Mouse (Mus musculus): ENCODE results near the gene Macrod2. TPM values are rescaled to one million over a fixed set of nuclear protein-coding genes. Genes with fewer than 3 reads are reported as not detected.
A peak's percentile ranks its signal among the peaks of the same experiment; 100 is the strongest.

Macrod2 gene
- total and polyA plus RNA-seq, 2 experiments from 2014 or later = 37.3 to 67.2 TPM

DNA sequence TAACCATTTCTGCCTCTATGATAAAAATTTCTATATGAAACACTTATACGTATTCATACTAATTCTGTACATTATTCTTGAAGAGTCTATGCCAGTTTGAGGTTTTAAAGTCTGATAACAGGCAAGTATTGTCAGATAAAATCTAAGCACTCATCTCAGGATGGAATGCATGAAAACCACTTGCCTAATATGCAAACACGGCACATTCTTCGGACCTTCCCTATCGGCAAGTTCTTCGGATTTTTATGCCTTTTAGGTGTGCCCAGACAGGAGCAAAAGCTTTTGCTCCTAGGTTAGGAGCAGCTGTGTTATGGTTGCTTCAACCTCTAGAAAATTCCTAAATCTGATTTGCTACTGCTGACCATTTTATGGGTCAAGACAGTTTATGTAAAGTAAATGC lies 433.8 kb downstream of the Macrod2 start:
- 92% methylated on average over 5 of the region's 5 CpGs for WGBS
- Histone ChIP-seq H3K9ac (replicated peaks; ENCODE audit: low read length, poor library complexity, severe bottlenecking) (no peak overlapping the region), H3K36me3 (ENCODE audit: insufficient read depth, low read length) (no peaks in the 10 kb centered on the region), H3K27ac (ENCODE audit: low read depth, low read length) (no peak overlapping the region), H3K4me1 (ENCODE audit: insufficient read depth, low read length) (no peaks in the 10 kb centered on the region), H3K9me3 (ENCODE audit: low read length) (no peaks in the 10 kb centered on the region), H3K27me3 (ENCODE audit: insufficient read depth, low read length) (no peaks in the 10 kb centered on the region), H3K4me2 (ENCODE audit: low read depth, low read length, poor library complexity, severe bottlenecking) (no peak overlapping the region), H3K4me3 (ENCODE audit: low read depth, low read length) (no peak overlapping the region)
- DNase-seq (ENCODE audit: low spot score) = no peak
- ATAC-seq (ENCODE audit: low FRiP score) = no peak
- no peak for TF ChIP-seq CTCF (IDR thresholded peaks at IDR 0.05)

DNA sequence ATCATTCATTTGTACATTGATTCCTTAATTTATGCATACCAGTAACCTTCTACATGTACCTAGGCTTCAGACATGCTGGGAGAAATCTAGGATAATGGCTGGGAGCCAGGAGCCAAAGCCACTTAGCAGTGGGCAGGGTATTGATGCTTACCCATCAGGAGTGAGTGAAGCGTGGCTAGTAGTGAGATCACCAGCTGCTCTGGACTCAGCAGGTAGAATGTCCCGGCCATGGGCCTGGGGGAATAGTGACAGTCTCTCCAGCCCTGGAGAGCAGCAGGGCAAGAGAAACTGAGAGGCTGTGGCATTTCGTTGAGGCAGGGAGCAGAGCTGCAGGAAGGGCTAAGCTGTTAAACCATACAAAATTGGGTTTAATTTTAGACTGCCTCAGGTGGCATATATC lies 435.0 kb downstream of the Macrod2 start:
- Histone ChIP-seq H3K9me3 (ENCODE audit: low read length) (no peaks in the 10 kb centered on the region), H3K4me1 (ENCODE audit: insufficient read depth, low read length) (no peaks in the 10 kb centered on the region), H3K4me2 (ENCODE audit: low read depth, low read length, poor library complexity, severe bottlenecking) (no peak overlapping the region), H3K27me3 (ENCODE audit: insufficient read depth, low read length) (no peaks in the 10 kb centered on the region), H3K4me3 (ENCODE audit: low read depth, low read length) (no peak overlapping the region), H3K27ac (ENCODE audit: low read depth, low read length) (no peak overlapping the region), H3K9ac (replicated peaks; ENCODE audit: low read length, poor library complexity, severe bottlenecking) (no peak overlapping the region), H3K36me3 (ENCODE audit: insufficient read depth, low read length) (no peaks in the 10 kb centered on the region)
- no peak for DNase-seq (ENCODE audit: low spot score)
- no peak for ATAC-seq (ENCODE audit: low FRiP score)
- no peak for TF ChIP-seq CTCF (IDR thresholded peaks at IDR 0.05)
- 54% methylated on average over 3 of the region's 3 CpGs for WGBS

DNA sequence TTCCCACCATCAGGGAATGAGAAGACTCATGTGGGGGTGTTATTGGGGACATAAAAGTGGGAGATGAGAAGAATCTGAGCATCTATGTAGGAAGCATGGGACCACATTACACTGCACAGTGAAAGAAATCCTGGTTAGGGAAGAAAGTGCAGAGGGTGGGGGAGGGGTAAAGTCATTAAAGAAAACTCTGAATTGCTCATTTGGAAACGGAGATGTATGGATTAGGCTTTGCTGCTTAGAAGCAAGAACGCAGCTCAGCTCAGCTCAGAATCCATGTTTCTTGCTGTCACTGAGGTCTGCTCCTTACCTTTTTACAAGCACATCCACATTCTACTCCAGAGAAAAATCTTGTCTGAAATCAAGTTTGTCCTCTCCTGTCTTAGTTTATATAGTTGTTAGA lies 444.3 kb downstream of the Macrod2 start:
- TF ChIP-seq CTCF (IDR thresholded peaks at IDR 0.05) = no peak
- H3K9ac ChIP-seq (replicated peaks; ENCODE audit: low read length, poor library complexity, severe bottlenecking) = no peak overlapping the region
- no peaks in the 10 kb centered on the region for H3K9me3 ChIP-seq (ENCODE audit: low read length)
- WGBS = 13% methylated on average over 2 of the region's 2 CpGs
- no peak overlapping the region for H3K4me3 ChIP-seq (ENCODE audit: low read depth, low read length)
- H3K27ac ChIP-seq (ENCODE audit: low read depth, low read length) = no peak overlapping the region
- H3K4me2 ChIP-seq (ENCODE audit: low read depth, low read length, poor library complexity, severe bottlenecking) = no peak overlapping the region
- ATAC-seq (ENCODE audit: low FRiP score) (no peak), DNase-seq (ENCODE audit: low spot score) (no peak)
- H3K4me1 ChIP-seq (ENCODE audit: insufficient read depth, low read length) = no peaks in the 10 kb centered on the region
- no peaks in the 10 kb centered on the region for H3K27me3 ChIP-seq (ENCODE audit: insufficient read depth, low read length)
- no peaks in the 10 kb centered on the region for H3K36me3 ChIP-seq (ENCODE audit: insufficient read depth, low read length)

DNA sequence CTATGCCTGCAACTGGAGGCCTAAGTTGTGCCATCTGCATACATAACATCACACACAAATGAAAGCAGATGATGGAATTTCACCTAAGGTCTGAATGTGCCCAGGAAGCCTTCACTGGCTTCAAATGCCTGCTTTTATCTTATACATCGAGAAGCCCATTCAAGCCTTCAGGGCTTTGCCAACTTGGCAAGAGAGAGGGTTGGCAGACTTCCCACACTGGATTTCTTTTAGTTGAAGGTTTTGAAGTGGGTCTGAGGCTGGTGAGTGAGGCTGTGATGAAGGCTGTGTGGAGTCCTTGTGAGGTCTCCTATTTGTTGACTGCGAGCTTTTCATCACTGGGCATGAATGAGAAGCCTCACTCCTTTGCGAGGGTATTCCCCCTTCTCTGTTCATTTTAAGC lies 444.8 kb downstream of the Macrod2 start:
- no peaks in the 10 kb centered on the region for H3K36me3 ChIP-seq (ENCODE audit: insufficient read depth, low read length)
- no peaks in the 10 kb centered on the region for H3K27me3 ChIP-seq (ENCODE audit: insufficient read depth, low read length)
- 23% methylated on average over 3 of the region's 3 CpGs for WGBS
- H3K27ac ChIP-seq (ENCODE audit: low read depth, low read length) = no peak overlapping the region
- H3K9me3 ChIP-seq (ENCODE audit: low read length) = no peaks in the 10 kb centered on the region
- ATAC-seq (ENCODE audit: low FRiP score) (peak; percentile 38; the same call in 1 of the 2 replicates), DNase-seq (ENCODE audit: low spot score) (peak; percentile 91)
- no peak overlapping the region for H3K4me2 ChIP-seq (ENCODE audit: low read depth, low read length, poor library complexity, severe bottlenecking)
- H3K4me1 ChIP-seq (ENCODE audit: insufficient read depth, low read length) = no peaks in the 10 kb centered on the region
- H3K9ac ChIP-seq (replicated peaks; ENCODE audit: low read length, poor library complexity, severe bottlenecking) = no peak overlapping the region
- TF ChIP-seq CTCF (IDR thresholded peaks at IDR 0.05) = no peak
- no peak overlapping the region for H3K4me3 ChIP-seq (ENCODE audit: low read depth, low read length)

DNA sequence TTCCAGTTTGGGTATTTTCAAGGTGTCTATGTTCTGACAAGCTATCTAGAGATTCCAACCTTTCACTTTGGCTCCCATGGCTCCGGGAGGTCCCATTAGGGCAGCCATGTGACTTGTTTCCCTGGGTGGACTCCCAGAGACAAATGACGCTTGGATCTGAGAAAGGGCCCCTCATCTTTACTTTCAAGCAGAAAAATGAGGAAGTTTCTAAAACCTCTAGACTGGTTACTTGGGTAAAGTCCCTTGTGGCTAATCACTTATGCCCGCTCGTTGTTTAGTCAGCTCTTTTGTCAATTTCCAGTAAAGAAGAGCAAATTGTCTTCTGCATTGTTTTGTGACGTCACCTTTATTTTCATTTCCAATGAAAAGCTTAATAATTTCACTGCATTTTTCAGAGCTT lies 448.9 kb downstream of the Macrod2 start:
- 84% methylated on average over 5 of the region's 5 CpGs for WGBS
- TF ChIP-seq CTCF (IDR thresholded peaks at IDR 0.05) = no peak
- H3K27me3 ChIP-seq (ENCODE audit: insufficient read depth, low read length) = no peaks in the 10 kb centered on the region
- H3K4me3 ChIP-seq (ENCODE audit: low read depth, low read length) = no peak overlapping the region
- no peaks in the 10 kb centered on the region for H3K4me1 ChIP-seq (ENCODE audit: insufficient read depth, low read length)
- no peak for ATAC-seq (ENCODE audit: low FRiP score)
- no peak overlapping the region for H3K27ac ChIP-seq (ENCODE audit: low read depth, low read length)
- H3K36me3 ChIP-seq (ENCODE audit: insufficient read depth, low read length) = no peaks in the 10 kb centered on the region
- no peak for DNase-seq (ENCODE audit: low spot score)
- no peaks in the 10 kb centered on the region for H3K9me3 ChIP-seq (ENCODE audit: low read length)
- no peak overlapping the region for H3K4me2 ChIP-seq (ENCODE audit: low read depth, low read length, poor library complexity, severe bottlenecking)
- H3K9ac ChIP-seq (replicated peaks; ENCODE audit: low read length, poor library complexity, severe bottlenecking) = no peak overlapping the region

DNA sequence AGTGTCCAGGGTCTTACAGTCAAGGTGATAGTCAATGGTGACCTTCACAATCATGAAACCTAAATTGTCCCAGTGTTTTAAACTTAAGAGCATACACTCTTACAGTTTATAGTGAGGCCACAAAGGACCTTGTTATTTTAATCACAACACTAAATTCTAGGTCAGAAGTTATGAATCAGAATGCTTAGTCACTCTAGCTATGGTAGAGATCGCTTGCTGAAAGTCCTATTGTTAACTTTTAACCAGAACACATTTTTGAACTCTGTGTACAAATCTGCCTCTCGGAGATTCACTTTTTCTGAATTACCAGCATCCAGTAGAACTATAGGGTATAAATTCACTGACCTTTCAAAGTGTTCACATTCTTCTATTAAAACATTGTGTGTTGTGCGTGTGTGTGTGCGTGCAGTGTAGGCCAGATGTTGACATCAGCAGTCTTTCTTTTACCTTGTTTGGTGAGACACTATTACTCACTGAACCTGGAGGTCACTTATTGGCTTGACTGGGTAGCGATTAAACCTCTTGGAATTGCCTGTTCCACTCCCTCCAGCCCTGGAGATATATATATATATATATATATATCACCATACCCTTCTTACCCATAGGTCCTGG lies 452.8 kb downstream of the Macrod2 start:
- WGBS = 96% methylated on average over 5 of the region's 5 CpGs
- TF ChIP-seq CTCF (IDR thresholded peaks at IDR 0.05) = no peak
- DNase-seq (ENCODE audit: low spot score) (no peak), ATAC-seq (ENCODE audit: low FRiP score) (no peak)
- no peaks in the 10 kb centered on the region for H3K36me3 ChIP-seq (ENCODE audit: insufficient read depth, low read length)
- no peak overlapping the region for H3K9ac ChIP-seq (replicated peaks; ENCODE audit: low read length, poor library complexity, severe bottlenecking)
- no peaks in the 10 kb centered on the region for H3K9me3 ChIP-seq (ENCODE audit: low read length)
- no peak overlapping the region for H3K27ac ChIP-seq (ENCODE audit: low read depth, low read length)
- no peak overlapping the region for H3K4me3 ChIP-seq (ENCODE audit: low read depth, low read length)
- H3K27me3 ChIP-seq (ENCODE audit: insufficient read depth, low read length) = no peaks in the 10 kb centered on the region
- no peak overlapping the region for H3K4me2 ChIP-seq (ENCODE audit: low read depth, low read length, poor library complexity, severe bottlenecking)
- no peaks in the 10 kb centered on the region for H3K4me1 ChIP-seq (ENCODE audit: insufficient read depth, low read length)

All from midbrain, postnatal 0 days (tissue).